Mouse (Mus musculus) left cerebral cortex, adult 8-10 months (tissue): Measurements from ENCODE around the gene Hivep1. TPM values are rescaled to one million over a fixed set of nuclear protein-coding genes. Genes with fewer than 3 reads are reported as not detected.

Experiments
- DNase-seq, 2 experiments: peaks; one replicate each; pipeline ENCODE4 v3.0.0; 2022; ENCODE audit warnings: low spot score in 2 of 2
- total RNA-seq, 4 experiments: library from RNA; stranded (reverse); gene quantifications; 2 replicates each; pipeline ENCODE4 v1.2.4; 2022

Gene Hivep1
- total RNA-seq, 4 experiments from 2014 or later: 47.6 to 60.6 (median 51.3) TPM

DNA sequence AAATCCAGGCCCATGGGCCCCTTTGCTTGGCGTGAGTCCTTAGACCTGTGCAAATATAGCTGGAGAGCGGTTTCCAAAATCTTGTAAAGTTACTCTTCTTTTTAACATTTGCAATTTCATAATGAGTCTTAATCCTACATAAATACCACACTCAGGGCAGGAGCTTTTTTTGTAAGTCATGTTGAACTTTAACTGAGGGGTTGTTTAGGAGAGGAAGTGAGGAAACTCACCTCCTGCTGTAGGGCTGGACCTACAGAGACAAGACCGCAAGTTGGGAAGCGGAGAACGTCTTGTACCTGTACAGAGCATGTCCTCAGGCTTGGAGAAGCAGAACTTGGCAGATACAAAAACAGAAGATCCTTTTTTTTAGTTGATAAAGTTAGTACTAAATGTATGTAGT, 23.7 kb downstream of the Hivep1 start:
- no peak for DNase-seq

DNA sequence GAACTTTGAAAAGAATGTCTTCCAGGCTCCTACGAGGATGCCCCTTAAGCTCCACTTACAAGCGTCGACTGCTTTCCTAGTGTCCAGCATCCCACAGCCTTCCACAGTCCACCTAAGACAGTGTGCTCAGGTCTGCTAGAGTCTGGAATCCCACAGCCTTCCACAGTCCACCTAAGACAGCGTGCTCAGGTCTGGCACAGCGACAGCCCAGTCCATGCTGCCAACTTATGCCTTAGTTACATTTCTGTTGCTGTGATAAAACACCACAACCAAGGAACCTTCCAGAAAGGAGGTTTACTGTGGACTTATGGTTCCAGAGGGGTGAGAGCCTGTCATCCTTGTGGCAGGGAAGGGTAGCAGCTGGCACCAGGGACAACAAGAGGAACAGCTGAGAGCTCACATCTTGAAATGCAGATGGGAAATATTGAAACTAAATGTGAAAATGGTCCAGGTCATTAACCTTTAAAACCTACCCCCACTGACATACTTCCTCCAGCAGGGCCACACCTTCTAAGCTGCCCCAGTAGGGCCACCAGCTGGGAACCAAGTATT, 25.0 kb downstream of the Hivep1 start:
- no peak for DNase-seq

DNA sequence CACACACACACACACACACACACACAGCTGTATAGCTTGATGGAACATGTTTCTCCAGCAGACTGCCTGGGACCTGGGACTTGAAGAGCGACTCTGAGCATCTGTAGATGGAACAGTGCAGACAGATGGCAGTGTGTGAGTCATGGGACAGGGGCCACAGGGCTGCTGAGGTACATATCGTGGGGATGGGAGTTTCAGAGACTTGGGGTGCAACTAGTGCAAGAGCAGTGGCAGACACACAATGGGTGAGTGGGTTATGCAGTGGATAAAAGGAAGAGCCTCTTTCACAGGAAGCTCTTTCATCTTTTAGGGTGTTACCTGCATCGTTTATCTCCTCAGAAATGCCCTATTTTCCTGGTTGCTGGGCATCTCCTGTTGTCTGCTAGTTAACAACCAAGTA, 25.8 kb downstream of the Hivep1 start:
- DNase-seq: no peak

DNA sequence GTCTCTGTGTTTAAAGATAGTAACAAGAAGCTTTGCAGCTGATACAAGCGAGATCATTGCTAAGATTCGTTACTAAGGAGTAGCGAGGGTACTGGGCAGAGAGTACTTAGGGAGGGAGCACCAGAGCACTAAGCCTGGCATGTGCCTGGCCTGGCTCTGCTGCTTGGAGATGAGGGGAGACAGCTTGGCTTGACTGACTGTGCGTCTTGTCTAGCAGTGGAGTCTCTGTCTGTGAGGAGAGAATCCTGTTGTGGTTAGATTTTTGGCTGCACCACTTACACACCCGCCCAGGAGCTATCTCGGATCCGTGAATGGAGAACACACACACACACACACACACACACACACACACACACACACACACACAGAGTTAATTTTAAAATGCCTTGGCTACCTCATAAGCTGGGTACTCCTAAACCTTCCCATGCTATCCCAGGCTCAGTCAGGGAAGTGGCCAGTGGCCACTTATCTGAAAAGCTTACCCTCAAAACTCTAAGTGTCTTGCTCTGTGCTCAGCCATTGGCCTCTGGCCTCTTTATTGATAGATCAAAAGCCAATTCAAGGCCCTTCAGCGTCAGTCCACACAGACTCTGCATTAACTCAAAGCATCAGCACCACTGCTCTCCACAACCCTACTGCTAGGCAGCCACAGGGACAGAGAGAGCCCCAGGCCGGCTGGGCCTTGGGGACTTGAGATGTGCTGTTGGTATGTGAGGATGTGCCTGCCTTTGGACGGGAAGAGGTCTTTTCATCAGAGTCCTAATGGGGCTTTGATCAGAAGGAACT, 28.5 kb downstream of the Hivep1 start:
- DNase-seq: no peak

DNA sequence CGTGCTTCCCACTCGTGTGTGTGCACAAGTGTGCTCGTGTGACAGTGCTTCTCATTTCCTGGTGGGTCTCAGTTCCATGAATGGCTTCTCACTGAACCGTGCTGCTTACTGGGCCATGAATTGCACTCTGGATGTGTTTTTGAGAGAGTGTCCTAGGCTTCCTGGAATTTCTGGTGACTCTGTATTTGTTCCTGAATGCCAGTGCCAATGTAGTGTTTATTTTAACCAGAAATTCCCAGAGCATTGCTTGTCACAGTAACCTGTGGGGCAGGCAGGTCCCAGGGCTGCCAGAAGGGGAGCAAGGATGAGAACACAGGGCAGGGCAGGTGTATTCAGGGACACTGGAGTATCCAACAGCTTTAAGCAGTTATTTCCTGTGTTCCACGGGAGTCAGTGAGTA, 36.5 kb downstream of the Hivep1 start:
- no peak for DNase-seq

DNA sequence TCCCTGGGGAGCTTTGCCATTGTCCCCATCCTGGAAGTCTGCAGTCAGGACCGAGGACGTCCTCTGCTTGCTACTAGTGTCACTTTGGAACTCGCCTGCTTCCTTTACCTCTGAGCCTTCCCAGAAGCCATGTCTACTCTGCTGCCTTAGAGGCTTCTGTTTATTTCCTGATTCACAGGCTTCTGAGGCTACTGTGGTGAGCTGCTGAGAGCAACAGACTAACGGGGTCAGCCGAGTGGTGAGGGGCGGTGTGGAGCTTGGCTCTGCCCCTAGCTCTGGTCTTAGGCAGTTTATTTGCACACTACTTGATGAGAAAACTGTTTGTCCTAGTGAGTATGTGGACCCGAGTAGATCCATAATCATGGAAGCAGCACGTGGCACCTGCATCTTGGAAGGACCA, 37.2 kb downstream of the Hivep1 start:
- DNase-seq: no peak

DNA sequence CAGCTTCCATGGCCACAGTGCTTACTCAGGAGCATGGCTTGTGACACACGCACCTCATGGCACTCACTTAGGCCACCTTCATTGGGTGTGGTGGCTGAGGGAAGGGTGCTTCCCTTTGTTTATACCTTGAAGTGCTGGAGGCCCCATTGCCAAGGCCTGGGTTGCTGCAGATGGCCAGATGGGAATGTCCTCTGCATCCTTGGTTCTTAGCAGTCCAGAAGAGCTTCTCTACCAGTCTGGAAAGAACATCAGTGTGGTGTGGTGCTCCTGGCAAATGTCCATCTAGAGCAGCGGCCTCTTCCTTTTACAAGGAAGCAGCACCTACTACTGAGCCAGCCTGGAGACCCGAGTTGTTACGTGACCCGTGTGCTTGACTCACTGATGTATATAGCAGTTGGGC, 38.9 kb downstream of the Hivep1 start:
- DNase-seq: no peak

DNA sequence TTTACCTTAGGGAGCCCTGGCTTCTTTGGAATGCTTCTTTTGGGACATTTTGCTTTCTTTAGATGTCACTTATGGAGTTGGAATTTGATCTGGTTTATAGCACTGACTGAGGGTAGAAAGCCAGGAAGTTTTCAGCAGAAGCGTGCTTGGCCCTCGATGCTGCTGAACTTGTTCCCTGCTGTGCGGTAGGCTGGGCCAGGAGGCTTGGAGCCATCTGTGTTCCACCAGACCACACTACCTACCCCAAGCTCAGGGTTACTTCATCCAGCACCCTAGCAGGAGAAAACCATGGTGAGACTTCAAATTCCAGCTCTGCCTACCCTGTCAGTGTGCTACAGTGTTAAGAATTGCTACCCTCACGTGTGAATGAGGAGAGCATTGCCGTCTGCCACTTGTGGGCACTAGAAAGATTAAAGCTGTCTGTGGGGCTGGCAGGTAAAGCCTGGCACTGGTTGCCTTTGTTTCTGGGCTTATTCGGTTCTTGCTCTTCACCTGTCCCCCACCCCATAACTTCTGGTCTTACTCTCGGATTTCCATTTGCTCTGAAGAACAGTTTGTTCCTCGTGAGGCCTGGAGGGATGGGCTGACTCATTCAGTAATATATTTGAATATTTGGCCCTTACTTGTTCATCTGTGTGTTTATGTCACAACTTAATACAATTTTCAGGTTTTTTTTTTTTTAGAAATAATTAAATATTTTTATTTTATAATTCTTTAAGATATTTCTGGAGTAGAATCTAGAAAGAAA, 40.7 kb downstream of the Hivep1 start:
- no peak for DNase-seq

DNA sequence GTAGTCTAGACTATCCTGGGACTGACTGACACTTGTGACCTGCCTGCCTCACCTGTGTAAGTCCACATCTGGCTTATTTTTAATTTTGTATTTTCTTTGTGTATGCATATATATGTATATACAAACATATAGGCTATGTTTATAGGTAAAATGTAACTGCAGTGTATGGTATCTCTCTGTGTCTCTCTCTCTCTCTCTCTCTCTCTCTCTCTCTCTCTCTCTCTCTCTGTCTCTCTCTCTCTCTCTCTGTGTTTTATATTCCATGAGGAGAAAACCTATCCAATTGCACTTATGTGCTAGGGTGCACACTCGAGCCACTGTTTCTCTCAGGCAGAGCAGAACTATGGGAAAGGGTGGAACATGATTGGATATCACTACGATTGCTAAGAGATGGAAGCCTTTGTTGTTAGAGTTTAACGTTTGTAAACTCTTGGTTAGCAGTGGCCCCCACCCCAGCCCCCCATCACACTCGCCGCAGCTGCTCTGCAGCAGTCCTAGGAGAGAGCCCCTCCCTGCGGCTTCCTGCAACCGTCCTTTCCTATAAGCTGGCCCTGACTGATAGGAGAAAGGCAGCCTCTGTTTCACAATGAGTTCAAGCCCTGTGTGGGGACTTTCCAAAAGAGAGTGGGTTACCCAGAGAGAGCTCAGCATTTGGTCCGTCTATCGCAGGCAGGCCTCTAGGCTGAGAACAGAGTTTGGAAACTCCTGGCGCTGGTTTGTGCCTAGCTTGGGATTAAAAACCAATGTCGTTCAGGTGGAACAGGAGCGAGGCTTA, 41.6 kb downstream of the Hivep1 start:
- no peak for DNase-seq

DNA sequence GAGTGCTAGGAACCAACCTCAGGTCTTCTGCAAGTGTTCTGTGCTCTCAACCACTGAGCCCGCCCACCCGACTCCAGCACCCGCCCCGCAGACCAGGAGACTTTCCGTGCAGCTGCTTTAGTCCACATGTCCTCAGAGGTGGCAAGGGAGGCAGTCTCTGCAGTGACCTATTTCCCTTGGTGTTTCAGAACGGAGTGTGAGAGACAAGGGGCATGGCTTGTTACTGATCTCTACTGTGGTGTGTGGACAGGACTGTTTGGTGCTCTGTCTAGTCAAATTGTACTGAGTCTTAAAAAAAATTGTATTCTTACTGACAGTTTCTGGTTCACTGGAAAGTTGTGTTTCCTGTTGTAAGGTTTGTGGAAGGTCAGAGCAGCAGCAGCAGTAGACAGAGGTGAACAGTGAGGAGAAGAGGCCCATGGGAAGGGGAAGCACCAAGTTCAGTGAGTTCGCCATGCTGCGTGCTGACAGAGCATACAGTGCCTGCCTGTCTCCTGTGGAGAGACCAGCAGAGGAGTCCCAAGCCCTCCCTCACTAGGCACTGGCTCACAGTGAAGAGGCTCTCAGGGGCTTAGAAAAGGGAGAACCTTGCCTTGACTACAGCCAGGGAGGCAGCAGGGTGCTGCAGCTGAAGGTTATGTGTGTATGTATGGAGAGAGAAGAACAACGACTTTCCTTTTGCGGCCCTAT, 44.1 kb downstream of the Hivep1 start:
- DNase-seq: no peak

DNA sequence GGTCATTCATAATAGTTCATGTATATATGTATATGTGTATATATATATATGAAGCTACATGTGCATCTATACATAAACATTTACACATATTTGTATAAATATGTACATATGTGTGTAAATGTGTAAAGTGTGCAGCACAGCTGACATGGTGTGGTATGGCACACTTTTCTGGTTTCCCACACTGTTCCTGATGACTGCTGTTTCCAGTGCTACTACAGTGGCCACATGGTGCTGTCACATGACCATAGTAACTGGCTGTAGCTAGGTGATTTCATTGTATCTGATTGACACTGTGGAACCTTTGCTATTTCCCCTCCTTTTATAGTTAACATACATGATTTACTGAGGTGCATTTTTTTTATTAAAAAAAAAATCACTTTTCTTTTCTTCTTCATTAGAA, 45.3 kb downstream of the Hivep1 start:
- DNase-seq: no peak

DNA sequence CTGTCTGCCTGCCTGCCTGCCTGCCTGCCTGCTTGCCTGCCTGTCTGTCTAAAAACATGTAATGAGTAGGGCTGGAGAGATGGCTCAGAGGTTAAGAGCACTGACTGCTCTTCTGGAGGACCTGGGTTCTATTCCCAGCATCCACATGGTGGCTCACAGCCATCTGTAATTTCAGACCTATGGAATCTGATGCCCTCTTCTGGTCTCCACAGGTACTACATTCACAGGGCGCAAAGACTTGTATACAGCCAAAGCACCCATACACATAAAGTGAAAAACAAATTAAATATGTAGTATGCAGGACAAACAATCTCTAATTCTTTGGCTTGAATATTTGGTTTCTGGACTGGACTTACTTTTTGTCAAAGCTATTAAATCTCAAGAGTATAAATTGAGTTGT, 46.7 kb downstream of the Hivep1 start:
- DNase-seq: no peak

DNA sequence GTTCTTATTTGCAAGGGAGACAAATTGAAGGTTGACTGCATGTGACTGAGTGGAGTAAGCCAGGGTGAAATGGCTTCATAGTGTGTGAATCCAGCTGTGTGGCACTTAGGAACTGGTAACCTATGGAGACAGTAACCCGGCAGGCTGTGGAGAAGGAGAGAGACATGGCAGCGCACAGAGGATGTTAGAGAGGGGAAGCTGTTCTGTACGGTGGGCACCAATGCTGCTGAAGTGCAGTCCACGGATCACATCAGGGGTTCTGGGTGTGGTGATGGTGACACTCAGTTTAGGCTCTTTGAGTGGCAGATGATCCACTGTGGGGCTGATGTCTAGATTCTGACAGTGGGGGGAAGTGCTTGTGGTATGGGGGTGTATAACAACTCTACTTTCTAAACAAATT, 47.7 kb downstream of the Hivep1 start:
- DNase-seq: no peak

DNA sequence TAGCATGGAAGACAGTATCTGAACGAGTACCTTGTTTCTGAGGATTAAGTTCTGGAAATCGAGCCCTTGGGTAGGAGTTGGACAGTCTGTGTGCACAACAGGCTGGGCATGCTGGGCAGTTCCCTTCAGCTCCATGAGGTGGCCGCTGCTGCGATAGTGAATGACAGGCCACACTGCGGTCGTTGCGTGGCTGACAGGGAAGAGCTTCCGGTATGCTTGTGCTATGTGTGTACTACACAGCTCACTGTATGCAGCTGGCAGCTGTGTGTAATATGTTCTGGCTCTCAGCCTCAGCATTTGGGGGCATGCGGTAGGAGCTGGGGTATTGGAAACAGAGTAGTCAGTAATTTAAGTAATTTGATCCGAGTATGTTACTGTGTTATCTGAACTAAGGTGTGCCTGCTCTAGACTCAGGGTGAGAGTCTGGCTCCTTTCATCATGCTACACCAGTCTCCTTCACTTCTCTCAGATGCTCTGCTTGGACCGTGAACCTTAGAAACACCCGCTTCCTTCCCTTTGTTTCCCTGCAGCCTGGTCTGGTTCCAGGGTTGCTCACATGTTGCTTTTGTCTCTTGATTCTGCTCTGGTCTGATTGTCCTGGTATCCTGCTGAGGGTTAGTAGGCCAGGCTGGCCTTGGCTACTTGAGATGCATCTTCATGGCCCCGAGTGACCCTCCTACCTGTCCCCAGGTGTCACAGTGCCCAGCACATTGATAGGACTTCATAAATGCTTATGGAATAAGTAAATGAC, 49.8 kb downstream of the Hivep1 start:
- no peak for DNase-seq

DNA sequence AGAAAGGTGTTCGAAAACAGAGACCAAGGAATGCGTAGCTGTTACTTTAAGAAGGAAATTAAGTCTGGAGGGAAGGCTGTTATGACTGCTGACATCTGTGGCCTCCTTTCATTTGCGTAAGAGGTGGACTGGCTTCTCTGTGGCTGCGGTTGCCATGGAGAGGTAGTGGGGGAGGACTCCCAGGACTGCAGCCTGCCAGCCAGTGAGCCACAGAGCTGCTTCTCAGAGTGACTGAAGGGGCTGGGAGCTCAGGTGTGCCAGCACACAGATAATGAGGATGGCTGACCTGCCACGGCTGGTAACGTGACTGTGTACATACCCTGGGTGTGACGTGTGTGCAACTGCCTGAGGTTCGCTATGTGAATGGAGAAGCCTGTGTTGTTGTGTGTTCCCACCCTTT, 51.2 kb downstream of the Hivep1 start:
- DNase-seq: peak; percentile 36 to 80

DNA sequence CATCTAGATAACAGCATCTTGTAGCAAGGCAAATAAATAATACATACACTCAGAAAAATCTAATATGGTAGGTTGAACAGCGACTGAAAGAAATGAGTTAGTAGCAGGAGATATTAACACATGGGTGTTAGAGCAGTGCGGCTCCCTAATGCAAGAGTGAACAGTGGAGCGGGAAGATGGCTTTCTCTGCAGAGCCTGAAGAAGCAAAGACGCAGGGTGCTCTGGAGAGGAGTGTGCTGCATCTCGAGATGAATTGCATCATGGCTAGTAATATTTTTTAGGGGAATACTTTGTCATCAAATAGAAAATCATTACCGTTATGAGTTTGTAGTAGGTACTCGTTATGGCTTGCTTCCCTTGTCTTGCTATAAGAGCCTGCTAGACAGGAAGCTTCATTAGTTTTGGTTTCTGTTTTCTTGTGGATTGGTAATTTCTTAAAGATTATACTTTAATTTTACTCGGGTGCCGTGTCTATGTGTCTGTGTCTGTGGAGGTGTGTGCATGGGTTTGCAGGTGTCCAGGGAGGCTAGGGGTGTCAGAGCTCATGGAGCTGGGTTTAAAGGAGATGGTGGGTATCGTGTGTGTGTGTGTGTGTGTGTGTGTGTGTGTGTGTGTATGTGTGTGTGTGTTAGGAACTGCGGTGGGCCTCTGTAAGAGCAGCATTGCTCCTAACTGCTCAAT, 51.8 kb downstream of the Hivep1 start:
- DNase-seq: no peak

DNA sequence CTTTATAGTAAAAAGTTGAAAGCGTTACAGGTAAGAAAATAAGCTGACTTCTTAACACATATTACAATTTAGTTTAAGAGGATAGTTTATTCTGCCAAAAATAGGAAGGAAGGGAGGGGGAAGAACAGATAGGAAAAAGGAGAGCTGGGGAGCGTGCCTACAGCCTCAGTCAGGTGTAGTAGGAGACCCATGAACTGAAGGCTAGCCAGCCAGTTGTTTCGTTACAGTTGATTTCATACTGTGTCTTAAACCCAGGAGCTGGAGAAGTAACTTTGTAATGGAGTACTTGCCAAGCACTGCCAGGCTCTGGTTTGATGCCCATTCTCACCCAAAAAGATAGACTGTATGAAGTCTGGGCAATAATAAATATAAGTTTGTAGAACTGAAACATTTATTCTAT, 52.5 kb downstream of the Hivep1 start:
- DNase-seq: no peak

DNA sequence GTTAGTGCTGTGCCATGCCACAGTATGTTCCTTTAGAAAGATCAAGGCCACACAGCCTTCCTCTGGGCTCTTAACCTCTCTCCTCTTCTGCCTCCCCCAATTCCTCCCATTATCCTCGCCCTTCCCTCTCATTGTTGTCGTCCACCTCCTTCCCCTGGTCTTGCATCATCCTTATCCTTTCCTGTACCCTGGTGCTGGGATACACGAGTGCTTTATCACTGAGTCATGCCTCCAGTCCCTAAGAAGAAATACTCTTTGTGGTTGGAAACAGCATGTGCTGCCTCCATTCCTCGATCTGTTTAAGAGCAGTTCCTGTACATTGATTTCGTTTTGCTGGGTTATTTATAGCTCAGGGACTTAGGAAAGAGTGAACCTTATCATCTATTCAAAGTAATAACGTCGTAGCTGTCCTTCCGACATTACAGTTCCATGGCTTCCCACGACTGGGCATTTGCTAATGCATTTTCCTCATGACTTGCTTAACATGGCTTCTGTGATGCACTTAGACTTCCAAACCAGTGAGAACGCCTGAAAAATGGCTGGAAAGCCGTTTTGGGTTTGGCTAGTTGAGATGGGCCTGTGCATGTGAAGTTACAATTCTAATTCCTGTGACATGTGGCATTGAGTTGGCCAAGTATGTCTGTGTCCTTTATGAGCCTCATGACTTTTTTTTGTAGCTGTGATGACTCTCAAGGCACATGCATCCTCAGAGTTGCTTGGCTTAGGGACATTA, 56.8 kb downstream of the Hivep1 start:
- DNase-seq: no peak

DNA sequence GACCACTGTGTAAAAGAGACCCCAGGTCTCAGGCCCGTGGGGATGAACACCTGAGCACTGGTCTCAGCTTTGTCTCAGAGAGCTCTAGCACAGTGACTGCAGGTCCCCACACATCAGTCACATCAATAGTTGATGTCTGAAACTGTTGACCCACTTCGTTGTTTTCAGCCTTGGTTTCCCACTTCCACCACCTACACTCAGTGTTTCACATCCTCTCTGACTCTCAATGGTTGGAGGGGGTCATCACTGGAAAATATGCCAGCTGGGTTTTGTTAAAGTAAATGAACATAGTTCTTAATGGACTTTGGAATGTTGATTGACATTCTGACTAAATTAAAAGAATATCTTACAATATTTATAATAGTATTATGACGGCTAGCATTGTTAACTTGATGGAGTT, 58.6 kb downstream of the Hivep1 start:
- DNase-seq: no peak
